8 mouse cellular contexts compared by ENCODE assay signal in genomic region chr17:36835591-36836426, GRCm38 (mm10). TPM values are rescaled to one million over a fixed set of nuclear protein-coding genes. Genes with fewer than 3 reads are reported as not detected.
DNase-seq lines count a peak whose midpoint lies in the region; ATAC-seq lines count a peak whose summit lies in the region.

No protein-coding gene starts in this region.

- peak; percentile 73 for ATAC-seq in megakaryocyte progenitor cell, adult 5-6 weeks (replicated peaks; ENCODE audit: poor library complexity)

- intact Hi-C loops in left cerebral cortex, postnatal 14 days (cut with DNase I), result no loop called here

- peak; percentile 74 to 88 for DNase-seq in adrenal gland, adult (ENCODE audit: inconsistent age in 2 of 2, low spot score in 1 of 2)
- no peak for DNase-seq in adrenal gland, postnatal 4 days (ENCODE audit: low spot score in 2 of 2)
- peak; percentile 82 for DNase-seq in embryo, embryonic 10 days (ENCODE audit: low spot score)
- peak; percentile 48 for DNase-seq in gastrocnemius, postnatal 10 days
- DNase-seq in induced T-regulatory cell, adult 2 months (ENCODE audit: low read depth), result peak; percentile 83
- peak; percentile 59 to 69 for DNase-seq in left cerebral cortex, postnatal 14 days (ENCODE audit: low spot score in 2 of 2)
- DNase-seq in skeletal muscle tissue, adult 2 months (ENCODE audit: low read depth, low spot score), result peak; percentile 36

RNA-seq across cellular contexts. Expression of gene Trim26, which starts 1.1 kb away (rescaled TPM):
- total RNA-seq in adrenal gland, postnatal 4 days (2021), result 10 to 100 TPM; 71.3 to 77.9 TPM
- 10 to 100 TPM; 15.0 to 19.2 TPM for total RNA-seq in gastrocnemius, postnatal 10 days (2021)
- 10 to 100 TPM; 20.8 to 25.0 TPM for total RNA-seq in left cerebral cortex, postnatal 14 days (2021)
- total RNA-seq in megakaryocyte progenitor cell, adult 5-6 weeks (2015), result 12.3 and 13.9 TPM in 2 replicates
- total RNA-seq in megakaryocyte progenitor cell, adult 5-6 weeks (2017), result 5.8 and 9.4 TPM in 2 replicates

RNA-seq across cellular contexts. Expression of gene H2-M10.6, which starts 23.8 kb away (rescaled TPM):
- not detected for total RNA-seq in adrenal gland, postnatal 4 days (2021)
- not detected for total RNA-seq in gastrocnemius, postnatal 10 days (2021)
- total RNA-seq in left cerebral cortex, postnatal 14 days (2021), result not detected
- not detected in 2 replicates for total RNA-seq in megakaryocyte progenitor cell, adult 5-6 weeks (2015)
- not detected in 2 replicates for total RNA-seq in megakaryocyte progenitor cell, adult 5-6 weeks (2017)

RNA-seq across cellular contexts. Expression of gene Trim15, which starts 31.2 kb away (rescaled TPM):
- not detected for total RNA-seq in adrenal gland, postnatal 4 days (2021)
- not detected for total RNA-seq in gastrocnemius, postnatal 10 days (2021)
- total RNA-seq in left cerebral cortex, postnatal 14 days (2021), result not detected
- not detected in 2 replicates for total RNA-seq in megakaryocyte progenitor cell, adult 5-6 weeks (2015)
- total RNA-seq in megakaryocyte progenitor cell, adult 5-6 weeks (2017), result not detected in 2 replicates

RNA-seq across cellular contexts. Expression of gene Trim10, which starts 33.6 kb away (rescaled TPM):
- total RNA-seq in adrenal gland, postnatal 4 days (2021), result 1 to 10 TPM; 5.0 to 9.9 TPM
- total RNA-seq in gastrocnemius, postnatal 10 days (2021), result 1 to 10 TPM in 1 of 2 experiments, not detected in 1; 1.7 TPM
- total RNA-seq in left cerebral cortex, postnatal 14 days (2021), result under 1 TPM in 1 of 2 experiments, not detected in 1; 0.15 TPM
- total RNA-seq in megakaryocyte progenitor cell, adult 5-6 weeks (2015), result 0.24 and 1.8 TPM in 2 replicates
- total RNA-seq in megakaryocyte progenitor cell, adult 5-6 weeks (2017), result 1.1 and 2.3 TPM in 2 replicates

RNA-seq across cellular contexts. Expression of gene Trim40, which starts 54.1 kb away (rescaled TPM):
- under 1 TPM in 1 of 2 experiments, not detected in 1; 0.17 TPM for total RNA-seq in adrenal gland, postnatal 4 days (2021)
- not detected for total RNA-seq in gastrocnemius, postnatal 10 days (2021)
- total RNA-seq in left cerebral cortex, postnatal 14 days (2021), result not detected
- total RNA-seq in megakaryocyte progenitor cell, adult 5-6 weeks (2015), result not detected in 2 replicates
- total RNA-seq in megakaryocyte progenitor cell, adult 5-6 weeks (2017), result not detected in 2 replicates

Comparison
In these comparisons a context has a peak if more than half of its experiments do, and no peak if none do; other contexts are left out.
1. DNase-seq: peak in adrenal gland, adult (2 of 2), embryo, embryonic 10 days (single experiment), gastrocnemius, postnatal 10 days (single experiment), induced T-regulatory cell, adult 2 months (single experiment), left cerebral cortex, postnatal 14 days (2 of 2) and skeletal muscle tissue, adult 2 months (single experiment); none in adrenal gland, postnatal 4 days (0 of 2).